9 mouse cellular contexts compared by ENCODE assay signal in genomic region chr9:108111593-108112121, GRCm38 (mm10). TPM values are rescaled to one million over a fixed set of nuclear protein-coding genes. Genes with fewer than 3 reads are reported as not detected.
DNase-seq lines count a peak whose midpoint lies in the region; ATAC-seq lines count a peak whose summit lies in the region.
"Had no signal": no experiment of that assay in that cellular context is flagged by ENCODE, and none has a peak within 500 bp of the region (broad histone marks: within the 10 kb centered on the region; RNA-seq: fewer than 3 reads in every experiment).

No protein-coding gene starts in this region.

- no peak for ATAC-seq in heart, embryonic 15.5 days (replicated peaks; ENCODE audit: insufficient number of reproducible peaks, insufficient read depth, low FRiP score, low read depth)
- no peak for ATAC-seq in hindbrain, embryonic 13.5 days (ENCODE audit: low FRiP score)
- ATAC-seq in megakaryocyte progenitor cell, adult 5-6 weeks (replicated peaks; ENCODE audit: poor library complexity), result peak; percentile 27

- 70% methylated on average over 17 of the region's 17 CpGs for WGBS in heart, embryonic 15.5 days
- 75% methylated on average over 17 of the region's 17 CpGs for WGBS in embryonic facial prominence, embryonic 10.5 days
- WGBS in hindbrain, embryonic 13.5 days, result 73% methylated on average over 17 of the region's 17 CpGs

- H3K27me3 ChIP-seq in heart, embryonic 15.5 days, result peaks cover 31% of the 10 kb centered on the region
- H3K27me3 ChIP-seq in embryonic facial prominence, embryonic 10.5 days (replicated peaks; ENCODE audit: low read depth, poor library complexity, severe bottlenecking), result peaks cover 91% of the 10 kb centered on the region
- no peaks in the 10 kb centered on the region for H3K27me3 ChIP-seq in hindbrain, embryonic 13.5 days

- intact Hi-C loops in heart, postnatal 10 days (cut with DNase I), result no loop called here
- intact Hi-C loops in left cerebral cortex, postnatal 25 days (cut with DNase I), result no loop called here

- H3K4me1 ChIP-seq in heart, embryonic 15.5 days (replicated peaks), result peaks cover 24% of the 10 kb centered on the region
- peaks cover 23% of the 10 kb centered on the region for H3K4me1 ChIP-seq in embryonic facial prominence, embryonic 10.5 days
- H3K4me1 ChIP-seq in hindbrain, embryonic 13.5 days (replicated peaks), result peaks cover 11% of the 10 kb centered on the region

- peak overlapping the region; percentile 69 for H3K4me2 ChIP-seq in heart, embryonic 15.5 days
- H3K4me2 ChIP-seq in hindbrain, embryonic 13.5 days, result peak overlapping the region; percentile 38

- no peak overlapping the region; the same call in 1 of the 2 replicates for H3K27ac ChIP-seq in heart, embryonic 15.5 days
- peak overlapping the region; percentile 66; the same call in 1 of the 2 replicates for H3K27ac ChIP-seq in embryonic facial prominence, embryonic 10.5 days (replicated peaks)
- H3K27ac ChIP-seq in hindbrain, embryonic 13.5 days, result peak overlapping the region; percentile 52; the same call in 1 of the 2 replicates

- H3K36me3 ChIP-seq in heart, embryonic 15.5 days, result no peaks in the 10 kb centered on the region
- H3K36me3 ChIP-seq in embryonic facial prominence, embryonic 10.5 days (replicated peaks), result peaks cover 12% of the 10 kb centered on the region; the same call in 1 of the 2 replicates
- peaks cover 88% of the 10 kb centered on the region for H3K36me3 ChIP-seq in hindbrain, embryonic 13.5 days

- no peak for DNase-seq in heart, postnatal 10 days
- no peak for DNase-seq in embryonic facial prominence, embryonic 10.5 days (ENCODE audit: low spot score)
- no peak for DNase-seq in layer of hippocampus, adult 18-20 months (ENCODE audit: low spot score in 2 of 2)
- DNase-seq in kidney, postnatal 36 days, result no peak
- DNase-seq in left cerebral cortex, postnatal 25 days (ENCODE audit: low spot score in 2 of 2), result no peak

- H3K4me3 ChIP-seq in heart, embryonic 15.5 days, result peak overlapping the region; percentile 43
- H3K4me3 ChIP-seq in embryonic facial prominence, embryonic 10.5 days, result peak overlapping the region; percentile 53
- H3K4me3 ChIP-seq in hindbrain, embryonic 13.5 days, result peak overlapping the region; percentile 7; the same call in 1 of the 2 replicates
- H3K4me3 ChIP-seq: megakaryocyte, embryonic 14.5 days had no signal

- no peaks in the 10 kb centered on the region for H3K9me3 ChIP-seq in heart, embryonic 15.5 days (replicated peaks)
- H3K9me3 ChIP-seq in embryonic facial prominence, embryonic 10.5 days, result no peaks in the 10 kb centered on the region
- no peaks in the 10 kb centered on the region for H3K9me3 ChIP-seq in hindbrain, embryonic 13.5 days
- H3K9me3 ChIP-seq: megakaryocyte, embryonic 14.5 days had no signal

- peak overlapping the region; percentile 54 for H3K9ac ChIP-seq in heart, embryonic 15.5 days
- H3K9ac ChIP-seq in hindbrain, embryonic 13.5 days, result peak overlapping the region; percentile 49

RNA-seq across cellular contexts. Expression of gene Apeh, which starts 17.3 kb away (rescaled TPM):
- polyA plus RNA-seq in heart, embryonic 15.5 days (2015; fragmentation: Nextera tagmentation; extraction: Ambion mirVana), result 46.4 and 65.9 TPM in 2 replicates
- total RNA-seq in heart, postnatal 10 days (2021), result 10 to 100 TPM; 44.6 to 53.1 TPM
- 68.3 and 72.8 TPM in 2 replicates for polyA plus RNA-seq in embryonic facial prominence, embryonic 10.5 days (2016; fragmentation: Nextera tagmentation; extraction: Ambion mirVana)
- 57.7 and 57.8 TPM in 2 replicates for polyA plus RNA-seq in hindbrain, embryonic 13.5 days (2015; fragmentation: Nextera tagmentation; extraction: Ambion mirVana)
- total RNA-seq in megakaryocyte progenitor cell, adult 5-6 weeks (2015), result 45.9 and 64.3 TPM in 2 replicates
- total RNA-seq in megakaryocyte progenitor cell, adult 5-6 weeks (2017), result 71.0 and 110 TPM in 2 replicates
- total RNA-seq in layer of hippocampus, adult 18-20 months (2021), result 10 to 100 TPM; 27.0 to 35.7 TPM
- total RNA-seq in left cerebral cortex, postnatal 25 days (2021), result 10 to 100 TPM; 29.8 to 36.9 TPM

RNA-seq across cellular contexts. Expression of gene Rnf123, which starts 28.5 kb away (rescaled TPM):
- 29.8 and 33.3 TPM in 2 replicates for polyA plus RNA-seq in heart, embryonic 15.5 days (2015; fragmentation: Nextera tagmentation; extraction: Ambion mirVana)
- total RNA-seq in heart, postnatal 10 days (2021), result 10 to 100 TPM; 62.5 to 83.1 TPM
- polyA plus RNA-seq in embryonic facial prominence, embryonic 10.5 days (2016; fragmentation: Nextera tagmentation; extraction: Ambion mirVana), result 32.7 and 34.1 TPM in 2 replicates
- 42.8 and 43.1 TPM in 2 replicates for polyA plus RNA-seq in hindbrain, embryonic 13.5 days (2015; fragmentation: Nextera tagmentation; extraction: Ambion mirVana)
- 34.5 and 35.8 TPM in 2 replicates for total RNA-seq in megakaryocyte progenitor cell, adult 5-6 weeks (2015)
- 18.8 and 34.8 TPM in 2 replicates for total RNA-seq in megakaryocyte progenitor cell, adult 5-6 weeks (2017)
- 100 to 1,000 TPM in 1 of 2 experiments, 10 to 100 TPM in 1; 87.8 to 104 TPM for total RNA-seq in layer of hippocampus, adult 18-20 months (2021)
- 10 to 100 TPM; 81.9 to 88.7 TPM for total RNA-seq in left cerebral cortex, postnatal 25 days (2021)

RNA-seq across cellular contexts. Expression of gene Mst1, which starts 31.4 kb away (rescaled TPM):
- 0.81 TPM in 1 of 2 replicates, not detected in the other for polyA plus RNA-seq in heart, embryonic 15.5 days (2015; fragmentation: Nextera tagmentation; extraction: Ambion mirVana)
- not detected for total RNA-seq in heart, postnatal 10 days (2021)
- 0.43 and 0.69 TPM in 2 replicates for polyA plus RNA-seq in embryonic facial prominence, embryonic 10.5 days (2016; fragmentation: Nextera tagmentation; extraction: Ambion mirVana)
- polyA plus RNA-seq in hindbrain, embryonic 13.5 days (2015; fragmentation: Nextera tagmentation; extraction: Ambion mirVana), result not detected in 2 replicates
- total RNA-seq in megakaryocyte progenitor cell, adult 5-6 weeks (2015), result 0.46 and 3.1 TPM in 2 replicates
- 0.37 and 0.74 TPM in 2 replicates for total RNA-seq in megakaryocyte progenitor cell, adult 5-6 weeks (2017)
- not detected for total RNA-seq in layer of hippocampus, adult 18-20 months (2021)
- not detected for total RNA-seq in left cerebral cortex, postnatal 25 days (2021)

RNA-seq across cellular contexts. Expression of gene Amigo3, which starts 58.7 kb away (rescaled TPM):
- polyA plus RNA-seq in heart, embryonic 15.5 days (2015; fragmentation: Nextera tagmentation; extraction: Ambion mirVana), result 1.5 and 2.3 TPM in 2 replicates
- 1 to 10 TPM; 1.9 to 2.2 TPM for total RNA-seq in heart, postnatal 10 days (2021)
- 2.7 and 2.8 TPM in 2 replicates for polyA plus RNA-seq in embryonic facial prominence, embryonic 10.5 days (2016; fragmentation: Nextera tagmentation; extraction: Ambion mirVana)
- 3.1 and 3.4 TPM in 2 replicates for polyA plus RNA-seq in hindbrain, embryonic 13.5 days (2015; fragmentation: Nextera tagmentation; extraction: Ambion mirVana)
- 1.3 TPM in 2 replicates for total RNA-seq in megakaryocyte progenitor cell, adult 5-6 weeks (2015)
- total RNA-seq in megakaryocyte progenitor cell, adult 5-6 weeks (2017), result 2.0 and 2.6 TPM in 2 replicates
- total RNA-seq in layer of hippocampus, adult 18-20 months (2021), result 1 to 10 TPM; 2.3 to 2.5 TPM
- 1 to 10 TPM; 1.7 to 2.2 TPM for total RNA-seq in left cerebral cortex, postnatal 25 days (2021)
